In genomic region chr5:100069526-100069925, GRCm38 (mm10) we compare ENCODE assay signal across 9 mouse cellular contexts. TPM values are rescaled to one million over a fixed set of nuclear protein-coding genes. Genes with fewer than 3 reads are reported as not detected.
DNase-seq lines count a peak whose midpoint lies in the region; ATAC-seq and TF ChIP-seq lines count a peak whose summit lies in the region.
"Had no signal": no experiment of that assay in that cellular context is flagged by ENCODE, and none has a peak within 500 bp of the region (broad histone marks: within the 10 kb centered on the region; RNA-seq: fewer than 3 reads in every experiment).

No protein-coding gene starts in this region.

- H3K27ac ChIP-seq in layer of hippocampus, adult 2 months: peak overlapping the region; percentile 7; the same call in 1 of the 2 replicates
- no peak overlapping the region for H3K27ac ChIP-seq in midbrain, embryonic 11.5 days (ENCODE audit: low read depth, low read length)
- no peak overlapping the region for H3K27ac ChIP-seq in midbrain, embryonic 10.5 days (replicated peaks)

- no peak overlapping the region for H3K4me3 ChIP-seq in layer of hippocampus, adult 2 months
- no peak overlapping the region for H3K4me3 ChIP-seq in midbrain, embryonic 11.5 days (ENCODE audit: low read depth, low read length)
- no peak overlapping the region for H3K4me3 ChIP-seq in midbrain, embryonic 10.5 days

- no peaks in the 10 kb centered on the region for H3K36me3 ChIP-seq in midbrain, embryonic 11.5 days (ENCODE audit: control insufficient read depth, insufficient read depth, low read length)
- H3K36me3 ChIP-seq in midbrain, embryonic 10.5 days: peaks cover 68% of the 10 kb centered on the region

- no peak for DNase-seq in layer of hippocampus, adult 2 months (ENCODE audit: low spot score in 2 of 2)
- DNase-seq in layer of hippocampus, postnatal 36 days: no peak
- peak; percentile 65 for DNase-seq in midbrain, embryonic 11.5 days (ENCODE audit: low spot score, missing footprints)
- no peak for DNase-seq in midbrain, embryonic 10.5 days (ENCODE audit: low spot score)
- peak; percentile 58 for DNase-seq in retina, postnatal 1 day
- no peak for DNase-seq in retina, embryonic 14.5 days (ENCODE audit: low spot score)

- no peak overlapping the region for H3K9ac ChIP-seq in midbrain, embryonic 11.5 days (ENCODE audit: low read length)

- H3K4me1 ChIP-seq in midbrain, embryonic 11.5 days (ENCODE audit: control insufficient read depth, insufficient read depth, low read length): no peaks in the 10 kb centered on the region
- no peaks in the 10 kb centered on the region for H3K4me1 ChIP-seq in midbrain, embryonic 10.5 days

- H3K4me2 ChIP-seq in midbrain, embryonic 11.5 days: no peak overlapping the region

- 89% methylated on average over 2 of the region's 2 CpGs for WGBS in midbrain, embryonic 11.5 days
- 95% methylated on average over 2 of the region's 2 CpGs for WGBS in midbrain, embryonic 10.5 days

- no peaks in the 10 kb centered on the region for H3K9me3 ChIP-seq in midbrain, embryonic 11.5 days (ENCODE audit: control insufficient read depth, low read length)
- no peaks in the 10 kb centered on the region for H3K9me3 ChIP-seq in midbrain, embryonic 10.5 days (replicated peaks)
- H3K9me3 ChIP-seq: G1E had no signal

- no peaks in the 10 kb centered on the region for H3K27me3 ChIP-seq in midbrain, embryonic 11.5 days (ENCODE audit: control insufficient read depth, insufficient read depth, low read length)
- H3K27me3 ChIP-seq in midbrain, embryonic 10.5 days (ENCODE audit: low read depth, poor library complexity, severe bottlenecking): no peaks in the 10 kb centered on the region
- H3K27me3 ChIP-seq: CH12.LX, Patski had no signal

- ATAC-seq in midbrain, embryonic 11.5 days (ENCODE audit: low FRiP score): no peak

- TF ChIP-seq CTCF in layer of hippocampus, adult 2 months (conservative IDR thresholded peaks at IDR 0.05): no peak

RNA-seq across cellular contexts. Expression of gene Enoph1, which starts 29.7 kb away (rescaled TPM):
- 10 to 100 TPM; 50.8 to 51.9 TPM for total RNA-seq in layer of hippocampus, adult 2 months (2021)
- 10 to 100 TPM; 53.8 to 56.6 TPM for total RNA-seq in layer of hippocampus, postnatal 36 days (2021)
- 43.2 and 44.5 TPM in 2 replicates for polyA plus RNA-seq in midbrain, embryonic 11.5 days (2014; fragmentation: Nextera tagmentation; extraction: Ambion mirVana)
- 54.6 and 60.4 TPM in 2 replicates for polyA plus RNA-seq in midbrain, embryonic 10.5 days (2016; fragmentation: Nextera tagmentation; extraction: Ambion mirVana)

RNA-seq across cellular contexts. Expression of gene Hnrnpdl, which starts 30.1 kb away (rescaled TPM):
- 100 to 1,000 TPM; 203 to 216 TPM for total RNA-seq in layer of hippocampus, adult 2 months (2021)
- total RNA-seq in layer of hippocampus, postnatal 36 days (2021): 100 to 1,000 TPM; 182 to 190 TPM
- polyA plus RNA-seq in midbrain, embryonic 11.5 days (2014; fragmentation: Nextera tagmentation; extraction: Ambion mirVana): 289 and 297 TPM in 2 replicates
- polyA plus RNA-seq in midbrain, embryonic 10.5 days (2016; fragmentation: Nextera tagmentation; extraction: Ambion mirVana): 234 and 244 TPM in 2 replicates

Comparison
In these comparisons a context has a peak if more than half of its experiments do, and no peak if none do; other contexts are left out.
1. DNase-seq: peak in midbrain, embryonic 11.5 days (single experiment) and retina, postnatal 1 day (single experiment); none in layer of hippocampus, adult 2 months (0 of 2), layer of hippocampus, postnatal 36 days (0 of 2), midbrain, embryonic 10.5 days (single experiment) and retina, embryonic 14.5 days (single experiment).